Mouse (Mus musculus): Measurements from ENCODE around the gene Galnt4.
A peak's percentile ranks its signal among the peaks of the same experiment; 100 is the strongest.

The Galnt4 gene

DNA sequence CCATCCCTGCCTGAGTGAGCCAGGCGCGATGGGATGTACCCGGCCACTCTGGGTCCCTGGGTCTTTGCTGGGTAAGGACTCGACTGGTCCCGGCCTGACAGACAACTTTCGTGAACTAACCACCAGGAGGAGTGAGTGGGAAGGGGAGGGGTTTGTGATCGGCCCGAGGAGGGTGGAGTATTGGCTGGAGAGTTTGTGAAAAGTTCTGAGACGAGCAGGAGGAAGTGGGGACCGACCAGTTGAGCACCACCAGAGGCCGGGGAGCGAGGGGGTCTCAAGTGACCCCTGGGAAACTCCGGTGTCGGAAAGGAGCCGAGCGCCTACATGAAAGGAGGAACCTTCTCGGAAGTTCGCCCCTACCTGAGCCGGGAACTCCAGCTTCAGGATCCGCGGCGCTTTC lies at the start of gene Galnt4:
Gene Galnt4, plus strand, starts transcription at position 196 of the 400 bp plus-strand sequence.
- DNase-seq: peak; percentile 81

GRCm38 (mm10) chr10:99060588-99060987 lies 47.4 kb upstream of the Galnt4 start:
- no peak for DNase-seq

DNA sequence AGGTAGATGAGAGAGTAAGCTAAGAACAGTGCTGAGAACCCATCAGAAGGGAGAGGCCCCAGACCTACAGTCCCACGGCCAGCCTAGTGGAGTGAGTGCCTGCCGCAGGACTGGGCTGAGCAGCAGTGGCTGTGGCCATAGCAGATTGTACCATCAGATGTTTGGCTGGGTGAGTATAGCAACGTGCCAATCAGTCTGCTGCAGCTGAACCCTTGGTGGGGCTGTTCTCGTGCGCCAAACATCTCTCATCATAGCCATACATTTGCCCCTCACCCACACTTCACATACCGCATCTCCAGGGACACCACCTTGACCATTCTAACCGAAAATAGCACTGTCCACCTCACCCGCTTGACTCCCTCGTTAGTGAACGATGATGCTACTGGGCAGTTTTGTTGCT lies 46.5 kb upstream of the Galnt4 start:
- DNase-seq: no peak

GRCm38 (mm10) chr10:99062546-99062945 lies 45.4 kb upstream of the Galnt4 start:
- DNase-seq: no peak

- DNase-seq: no peak
Observed at GRCm38 (mm10) chr10:99076113-99076895, 31.7 kb upstream of the Galnt4 start.

DNA sequence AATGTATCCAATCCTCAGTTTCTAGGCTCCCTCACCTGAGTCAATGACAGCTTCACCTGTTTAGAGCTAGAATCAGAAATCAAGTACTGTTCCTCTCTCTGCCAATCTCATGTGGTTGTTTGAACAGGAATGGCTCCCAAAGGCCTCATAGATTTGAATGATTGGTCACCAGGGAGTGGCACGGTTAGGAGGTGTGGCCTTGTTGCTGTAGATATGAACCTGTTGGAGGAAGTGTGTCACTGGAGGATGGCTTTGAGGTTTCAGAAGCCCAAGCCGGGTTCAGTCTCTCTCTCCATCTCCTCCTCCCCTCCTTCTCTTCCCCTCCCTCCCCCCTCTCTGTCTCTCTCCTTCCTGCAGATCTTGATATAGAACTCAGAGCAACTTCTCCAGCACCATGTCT lies 29.3 kb upstream of the Galnt4 start:
- no peak for DNase-seq

- no peak for DNase-seq
Observed at GRCm38 (mm10) chr10:99081569-99081990, 26.4 kb upstream of the Galnt4 start.

DNA sequence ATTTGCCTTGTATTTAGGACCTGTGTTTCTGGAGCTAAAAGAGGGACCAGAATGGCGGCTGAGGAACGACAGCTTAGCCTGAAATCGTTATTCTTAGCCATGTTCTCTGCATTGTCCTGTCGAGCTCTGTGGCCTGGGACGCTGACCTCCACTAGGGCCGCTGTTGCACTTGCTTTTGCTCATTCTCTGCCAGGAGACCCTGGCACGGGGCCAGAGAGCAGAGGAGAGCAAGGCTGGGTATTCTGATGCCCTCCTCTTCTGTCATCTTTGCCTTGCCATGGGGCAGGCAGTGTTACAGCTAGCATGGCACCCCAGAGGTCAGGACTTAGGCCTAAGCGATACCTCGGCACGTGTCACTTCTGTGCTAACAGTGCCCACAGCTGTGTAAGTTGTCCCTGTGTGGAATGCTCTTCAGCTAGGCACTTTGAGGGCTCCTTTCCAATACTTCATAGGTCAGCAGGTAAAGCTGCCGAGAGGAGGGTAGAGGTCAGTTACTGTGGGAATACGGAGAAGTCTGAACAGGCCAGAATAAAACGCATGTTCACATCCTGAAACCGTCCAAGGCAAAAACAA lies 24.4 kb upstream of the Galnt4 start:
- no peak for DNase-seq

- peak; percentile 84 for DNase-seq
Observed at GRCm38 (mm10) chr10:99084397-99085239, 23.3 kb upstream of the Galnt4 start.

GRCm38 (mm10) chr10:99085240-99085587 lies 22.7 kb upstream of the Galnt4 start:
- no peak for DNase-seq

DNA sequence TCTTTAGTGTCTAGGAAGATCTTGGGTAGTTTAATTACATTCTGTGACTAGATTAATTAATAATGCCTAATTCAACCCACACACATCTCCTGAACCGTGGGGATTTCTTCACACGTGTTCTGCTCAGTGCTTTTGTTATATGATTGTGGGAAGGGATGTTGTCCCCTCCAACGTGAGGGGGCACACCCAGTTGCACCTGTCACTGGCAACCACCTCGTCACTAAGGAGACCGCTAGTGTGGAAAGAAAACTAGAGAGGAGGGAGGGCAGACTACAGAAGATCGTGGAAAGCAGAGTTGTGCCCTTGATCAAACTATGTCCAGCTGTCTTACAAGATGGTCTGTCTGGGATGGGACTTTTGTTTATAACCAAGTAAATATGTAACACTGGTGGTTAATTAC lies 21.9 kb upstream of the Galnt4 start:
- DNase-seq: no peak

DNA sequence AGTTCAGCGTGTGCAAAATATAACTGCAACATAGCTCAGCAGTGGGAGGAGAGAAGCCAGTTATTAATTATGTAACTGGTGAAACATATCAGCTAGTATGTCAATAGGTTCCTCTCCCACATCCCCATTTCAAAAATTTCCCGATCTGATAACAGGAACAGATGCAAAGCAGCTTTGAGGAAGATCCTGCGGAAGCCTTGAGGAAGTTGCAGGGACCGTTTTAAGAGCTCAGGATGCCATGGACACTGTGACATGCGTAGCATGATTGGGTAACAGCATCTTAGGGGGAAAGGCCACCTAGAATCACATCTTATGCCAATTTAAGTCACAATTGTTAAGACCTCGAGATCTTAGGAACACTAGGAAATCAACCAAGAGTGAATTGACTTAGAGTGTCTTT lies 18.1 kb upstream of the Galnt4 start:
- no peak for DNase-seq

DNA sequence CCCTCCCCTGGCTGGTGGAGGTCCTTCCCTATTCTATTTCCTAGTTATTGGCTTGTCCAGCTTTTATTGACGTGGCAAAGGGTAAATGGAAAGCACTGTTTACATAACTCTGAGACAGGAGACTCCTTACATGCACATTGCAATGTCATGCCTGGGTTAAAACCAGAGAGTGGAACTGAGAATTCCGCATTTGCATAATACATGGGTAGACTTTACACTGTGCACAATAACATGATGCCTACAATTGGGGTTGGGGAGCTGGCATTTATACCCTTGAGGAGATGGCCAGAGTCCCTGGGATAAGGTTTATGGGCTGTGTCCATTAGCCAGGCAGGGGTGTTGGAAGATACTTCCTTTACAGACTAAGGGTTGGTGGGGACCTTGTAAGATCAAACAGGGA lies 14.6 kb upstream of the Galnt4 start:
- no peak for DNase-seq

- no peak for DNase-seq
Observed at GRCm38 (mm10) chr10:99095114-99095513, 12.8 kb upstream of the Galnt4 start.

DNA sequence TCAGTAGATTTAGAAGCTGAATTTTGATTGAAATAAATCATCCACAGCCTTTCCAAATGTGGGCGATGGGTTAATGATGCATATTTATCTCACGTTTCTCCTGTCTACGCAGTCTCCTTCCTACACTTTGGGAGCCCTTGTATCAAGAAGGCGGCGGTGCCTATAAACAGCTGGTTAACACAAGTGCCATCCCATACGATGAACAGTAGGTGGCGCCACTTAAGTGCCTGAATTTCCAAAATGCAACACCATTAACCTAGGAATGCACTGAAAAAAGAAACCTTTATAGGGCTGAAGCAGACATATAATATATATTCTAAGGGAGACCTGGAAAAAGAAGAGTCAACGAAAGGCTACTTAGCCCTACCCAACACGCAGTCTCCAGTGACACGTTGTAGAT lies 10.6 kb upstream of the Galnt4 start:
- no peak for DNase-seq

DNA sequence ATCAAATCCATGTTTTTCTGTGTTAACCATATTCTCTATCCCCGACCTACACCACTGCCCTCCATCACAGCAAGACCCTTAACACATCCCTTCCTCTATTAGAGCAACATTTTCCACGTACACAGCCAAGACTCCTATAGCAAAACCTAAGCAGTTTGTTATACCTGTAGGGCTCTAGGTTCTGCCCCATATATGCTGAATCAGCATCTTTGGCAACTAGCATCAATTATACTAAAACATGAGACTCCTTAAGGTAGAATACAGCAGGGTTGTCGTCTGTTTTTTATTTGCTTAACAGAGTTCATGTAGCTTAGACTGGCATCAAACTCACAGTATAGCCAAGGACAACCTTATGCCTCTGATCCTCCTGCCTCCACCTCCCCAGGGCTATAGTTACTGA lies 2.4 kb upstream of the Galnt4 start:
- DNase-seq: no peak

DNA sequence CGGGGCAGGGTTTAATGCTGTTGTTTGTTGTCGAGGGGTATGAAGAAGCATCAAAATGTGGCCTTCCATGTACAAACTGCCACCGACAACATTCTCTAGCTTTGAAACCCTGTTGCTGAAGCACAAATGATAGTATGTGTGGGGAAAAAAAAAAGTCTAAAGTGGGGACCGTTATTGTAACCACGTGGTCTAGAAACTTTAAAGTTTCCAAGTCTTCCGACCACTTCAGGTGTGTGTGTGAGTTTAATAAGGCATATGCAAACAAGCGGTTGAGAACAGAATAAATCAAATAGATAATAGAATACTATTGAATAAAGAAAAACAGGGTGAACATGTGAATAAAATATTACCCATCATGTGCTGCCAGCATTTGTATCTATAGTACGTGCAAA lies 1.7 kb upstream of the Galnt4 start:
- no peak for DNase-seq

- DNase-seq: peak; percentile 82
Observed at GRCm38 (mm10) chr10:99106703-99107631, 992 bp upstream of the Galnt4 start, which contains the start of gene Poc1b. Gene Poc1b (plus strand): TSS chr10:99107036.

DNA sequence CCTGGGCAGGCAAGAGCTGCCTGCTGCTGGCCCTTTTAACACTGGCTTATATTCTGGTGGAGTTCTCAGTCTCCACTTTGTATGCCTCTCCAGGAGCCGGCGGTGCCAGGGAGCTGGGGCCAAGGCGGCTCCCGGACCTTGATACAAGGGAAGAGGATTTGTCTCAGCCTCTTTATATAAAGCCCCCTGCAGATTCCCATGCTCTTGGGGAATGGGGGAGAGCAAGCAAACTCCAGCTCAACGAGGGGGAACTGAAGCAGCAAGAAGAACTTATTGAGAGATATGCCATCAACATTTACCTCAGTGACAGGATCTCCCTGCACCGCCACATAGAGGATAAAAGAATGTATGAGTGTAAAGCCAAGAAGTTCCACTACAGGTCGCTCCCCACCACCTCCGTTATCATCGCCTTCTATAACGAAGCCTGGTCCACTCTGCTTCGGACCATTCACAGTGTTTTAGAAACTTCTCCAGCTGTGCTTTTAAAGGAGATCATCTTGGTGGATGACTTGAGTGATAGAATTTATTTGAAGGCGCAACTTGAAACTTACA lies 548 bp downstream of the Galnt4 start:
- DNase-seq: no peak

DNA sequence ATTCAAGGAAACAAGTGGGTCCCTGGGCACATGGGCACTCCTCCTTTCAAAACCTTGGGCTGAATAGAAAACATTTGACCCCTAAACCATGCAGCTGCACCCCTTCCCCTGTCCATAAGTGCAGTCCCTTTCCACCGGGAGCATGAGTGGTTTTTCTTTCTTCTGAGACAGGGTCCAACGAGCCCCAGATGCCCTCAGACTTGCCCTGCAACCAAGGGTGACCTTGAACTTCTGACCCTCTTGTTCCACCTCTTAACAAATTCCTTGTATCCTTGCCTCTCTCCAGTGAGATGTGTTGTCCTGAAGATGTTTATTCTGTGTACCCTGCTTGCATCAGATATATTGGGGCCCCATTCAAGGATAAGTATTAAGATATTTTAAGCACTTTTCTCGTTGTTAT lies 5.6 kb downstream of the Galnt4 start:
- no peak for DNase-seq

DNA sequence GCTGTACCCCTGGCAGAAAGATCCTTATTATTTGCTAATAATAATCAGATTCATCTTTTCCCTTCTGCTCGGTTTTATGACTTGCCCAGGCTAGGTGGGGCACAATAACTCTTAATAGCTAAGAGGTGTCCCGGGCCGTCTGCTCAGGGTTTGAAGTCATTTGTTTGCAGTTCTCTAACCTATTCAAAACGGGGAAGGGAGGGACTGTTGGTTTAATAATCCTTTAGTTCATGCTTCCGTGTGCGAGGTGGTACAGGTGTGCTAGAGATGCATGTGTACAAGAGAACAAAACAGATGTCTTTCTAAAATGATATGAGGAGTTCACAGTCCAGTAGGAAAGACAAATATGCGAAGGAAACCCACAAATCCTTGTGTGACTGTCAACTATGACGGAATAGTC lies 6.3 kb downstream of the Galnt4 start:
- no peak for DNase-seq

GRCm38 (mm10) chr10:99115471-99116236 lies 7.7 kb downstream of the Galnt4 start:
- DNase-seq: no peak
